Mouse (Mus musculus): ENCODE measurements around the gene Stk16. TPM values are rescaled to one million over a fixed set of nuclear protein-coding genes. Genes with fewer than 3 reads are reported as not detected.

The Stk16 gene
- polyA plus RNA-seq, 1 experiment from 2014 or later = 151 TPM

- peaks cover 7% of the 10 kb centered on the region for H3K36me3 ChIP-seq (ENCODE audit: control insufficient read depth, insufficient read depth)
- H3K4me3 ChIP-seq (replicated peaks; ENCODE audit: low read length) = peak overlapping the region; percentile 96
- H3K9ac ChIP-seq (replicated peaks; ENCODE audit: low read depth, low read length) = peak overlapping the region; percentile 92
- no peak overlapping the region for H3K27ac ChIP-seq (ENCODE audit: low read length)
- 0 out of 2 replicates have a peak, but pooled peaks cover 4% of the 10 kb centered on the region for H3K27me3 ChIP-seq (replicated peaks; ENCODE audit: control insufficient read depth, insufficient read depth, low read length)
- no peaks in the 10 kb centered on the region for H3K9me3 ChIP-seq (ENCODE audit: control insufficient read depth, low read length)
- H3K4me2 ChIP-seq (ENCODE audit: low read length) = peak overlapping the region; percentile 73
- peak; percentile 16 for ATAC-seq
- H3K4me1 ChIP-seq (replicated peaks; ENCODE audit: control insufficient read depth, insufficient read depth, low read length) = peaks cover 31% of the 10 kb centered on the region
- 13% methylated on average over 17 of the region's 17 CpGs for WGBS
Measured at GRCm38 (mm10) chr1:75211141-75211708, 587 bp downstream of the Stk16 start.

DNA sequence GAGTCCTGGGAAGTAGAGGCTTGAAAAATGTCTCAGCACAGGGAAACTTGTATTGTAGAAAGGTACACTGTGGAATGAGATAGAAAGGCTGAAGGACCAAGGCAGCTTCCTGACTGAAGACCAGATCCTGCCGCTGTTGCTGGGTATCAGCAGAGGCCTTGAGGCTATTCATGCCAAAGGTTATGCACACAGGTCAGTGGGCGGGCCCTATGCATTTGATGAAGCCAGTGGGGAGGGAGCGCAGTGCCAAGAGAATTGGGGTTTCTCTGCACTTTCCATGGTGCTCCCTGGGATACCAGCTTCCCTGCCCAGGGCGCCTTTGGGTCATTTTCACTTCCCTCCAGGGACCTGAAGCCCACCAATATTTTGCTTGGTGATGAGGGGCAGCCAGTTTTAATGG lies 1.9 kb downstream of the Stk16 start:
- ATAC-seq = no peak
- peaks cover 31% of the 10 kb centered on the region for H3K4me1 ChIP-seq (replicated peaks; ENCODE audit: control insufficient read depth, insufficient read depth, low read length)

GRCm38 (mm10) chr1:75213096-75213495 lies 2.5 kb downstream of the Stk16 start:
- H3K27me3 ChIP-seq (replicated peaks; ENCODE audit: control insufficient read depth, insufficient read depth, low read length) = 0 out of 2 replicates have a peak, but pooled peaks cover 4% of the 10 kb centered on the region
- H3K9me3 ChIP-seq (ENCODE audit: control insufficient read depth, low read length) = no peaks in the 10 kb centered on the region
- WGBS = 94% methylated on average over 7 of the region's 7 CpGs
- no peak for ATAC-seq
- H3K4me1 ChIP-seq (replicated peaks; ENCODE audit: control insufficient read depth, insufficient read depth, low read length) = peaks cover 34% of the 10 kb centered on the region
- H3K4me3 ChIP-seq (replicated peaks; ENCODE audit: low read length) = no peak overlapping the region
- H3K36me3 ChIP-seq (ENCODE audit: control insufficient read depth, insufficient read depth) = peaks cover 7% of the 10 kb centered on the region
- H3K4me2 ChIP-seq (ENCODE audit: low read length) = no peak overlapping the region
- no peak overlapping the region for H3K27ac ChIP-seq (ENCODE audit: low read length)
- H3K9ac ChIP-seq (replicated peaks; ENCODE audit: low read depth, low read length) = no peak overlapping the region

More for the DNA sequence above, 1.9 kb downstream of the Stk16 start:
- H3K27ac ChIP-seq (ENCODE audit: low read length) = no peak overlapping the region
- WGBS = 89% methylated on average over 4 of the region's 4 CpGs
- 0 out of 2 replicates have a peak, but pooled peaks cover 4% of the 10 kb centered on the region for H3K27me3 ChIP-seq (replicated peaks; ENCODE audit: control insufficient read depth, insufficient read depth, low read length)
- no peaks in the 10 kb centered on the region for H3K9me3 ChIP-seq (ENCODE audit: control insufficient read depth, low read length)
- H3K36me3 ChIP-seq (ENCODE audit: control insufficient read depth, insufficient read depth) = peaks cover 7% of the 10 kb centered on the region
- no peak overlapping the region for H3K9ac ChIP-seq (replicated peaks; ENCODE audit: low read depth, low read length)
- no peak overlapping the region for H3K4me2 ChIP-seq (ENCODE audit: low read length)
- H3K4me3 ChIP-seq (replicated peaks; ENCODE audit: low read length) = no peak overlapping the region

DNA sequence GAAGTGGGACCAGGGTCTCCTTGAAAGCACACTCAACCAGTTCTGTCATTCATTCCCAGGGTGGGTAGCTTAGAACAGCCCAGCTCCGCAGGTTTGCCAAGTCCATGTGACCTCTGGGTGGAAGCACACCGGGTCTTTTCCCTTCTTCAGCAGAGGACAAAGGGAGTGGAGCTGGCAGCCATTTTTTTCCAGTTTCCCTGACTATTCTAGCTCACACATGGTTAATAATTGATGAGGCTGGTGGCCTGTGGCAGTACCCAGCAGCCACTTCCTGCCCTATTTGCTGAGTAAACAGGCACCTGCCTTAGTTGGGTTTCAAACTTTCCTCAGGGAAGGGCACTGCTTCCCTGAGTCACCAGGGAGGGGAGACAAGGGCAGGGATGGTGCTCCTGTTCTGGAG lies 3.8 kb downstream of the Stk16 start:
- Histone ChIP-seq H3K27me3 (replicated peaks; ENCODE audit: control insufficient read depth, insufficient read depth, low read length) (peaks cover 11% of the 10 kb centered on the region), H3K27ac (ENCODE audit: low read length) (no peak overlapping the region), H3K4me1 (replicated peaks; ENCODE audit: control insufficient read depth, insufficient read depth, low read length) (peaks cover 37% of the 10 kb centered on the region), H3K4me3 (replicated peaks; ENCODE audit: low read length) (no peak overlapping the region), H3K36me3 (ENCODE audit: control insufficient read depth, insufficient read depth) (peaks cover 7% of the 10 kb centered on the region), H3K4me2 (ENCODE audit: low read length) (no peak overlapping the region), H3K9me3 (ENCODE audit: control insufficient read depth, low read length) (no peaks in the 10 kb centered on the region), H3K9ac (replicated peaks; ENCODE audit: low read depth, low read length) (no peak overlapping the region)
- ATAC-seq = no peak
- 79% methylated on average over 2 of the region's 2 CpGs for WGBS

- peaks cover 13% of the 10 kb centered on the region for H3K27me3 ChIP-seq (replicated peaks; ENCODE audit: control insufficient read depth, insufficient read depth, low read length)
- H3K36me3 ChIP-seq (ENCODE audit: control insufficient read depth, insufficient read depth) = peaks cover 7% of the 10 kb centered on the region
- H3K4me1 ChIP-seq (replicated peaks; ENCODE audit: control insufficient read depth, insufficient read depth, low read length) = peaks cover 36% of the 10 kb centered on the region
- H3K4me2 ChIP-seq (ENCODE audit: low read length) = no peak overlapping the region
- 71% methylated on average over 5 of the region's 5 CpGs for WGBS
- H3K9ac ChIP-seq (replicated peaks; ENCODE audit: low read depth, low read length) = no peak overlapping the region
- H3K4me3 ChIP-seq (replicated peaks; ENCODE audit: low read length) = no peak overlapping the region
- H3K27ac ChIP-seq (ENCODE audit: low read length) = no peak overlapping the region
- H3K9me3 ChIP-seq (ENCODE audit: control insufficient read depth, low read length) = no peaks in the 10 kb centered on the region
- ATAC-seq = no peak
Measured at GRCm38 (mm10) chr1:75214886-75215285, 4.2 kb downstream of the Stk16 start.

GRCm38 (mm10) chr1:75215785-75216184 lies 5.1 kb downstream of the Stk16 start:
- no peak for ATAC-seq
- H3K4me3 ChIP-seq (replicated peaks; ENCODE audit: low read length) = no peak overlapping the region
- H3K36me3 ChIP-seq (ENCODE audit: control insufficient read depth, insufficient read depth) = peaks cover 7% of the 10 kb centered on the region
- H3K4me2 ChIP-seq (ENCODE audit: low read length) = no peak overlapping the region
- H3K9me3 ChIP-seq (ENCODE audit: control insufficient read depth, low read length) = no peaks in the 10 kb centered on the region
- H3K27ac ChIP-seq (ENCODE audit: low read length) = no peak overlapping the region
- no peak overlapping the region for H3K9ac ChIP-seq (replicated peaks; ENCODE audit: low read depth, low read length)
- peaks cover 21% of the 10 kb centered on the region for H3K27me3 ChIP-seq (replicated peaks; ENCODE audit: control insufficient read depth, insufficient read depth, low read length)
- WGBS = 90% methylated on average over 9 of the region's 9 CpGs
- H3K4me1 ChIP-seq (replicated peaks; ENCODE audit: control insufficient read depth, insufficient read depth, low read length) = peaks cover 31% of the 10 kb centered on the region

GRCm38 (mm10) chr1:75216797-75217585 lies 6.4 kb downstream of the Stk16 start:
- 75% methylated on average over 13 of the region's 13 CpGs for WGBS
- Histone ChIP-seq H3K9ac (replicated peaks; ENCODE audit: low read depth, low read length) (no peak overlapping the region), H3K27me3 (replicated peaks; ENCODE audit: control insufficient read depth, insufficient read depth, low read length) (peaks cover 30% of the 10 kb centered on the region), H3K9me3 (ENCODE audit: control insufficient read depth, low read length) (no peaks in the 10 kb centered on the region), H3K27ac (ENCODE audit: low read length) (no peak overlapping the region), H3K4me3 (replicated peaks; ENCODE audit: low read length) (no peak overlapping the region), H3K36me3 (ENCODE audit: control insufficient read depth, insufficient read depth) (peaks cover 7% of the 10 kb centered on the region), H3K4me2 (ENCODE audit: low read length) (no peak overlapping the region), H3K4me1 (replicated peaks; ENCODE audit: control insufficient read depth, insufficient read depth, low read length) (peaks cover 22% of the 10 kb centered on the region)
- ATAC-seq = no peak

DNA sequence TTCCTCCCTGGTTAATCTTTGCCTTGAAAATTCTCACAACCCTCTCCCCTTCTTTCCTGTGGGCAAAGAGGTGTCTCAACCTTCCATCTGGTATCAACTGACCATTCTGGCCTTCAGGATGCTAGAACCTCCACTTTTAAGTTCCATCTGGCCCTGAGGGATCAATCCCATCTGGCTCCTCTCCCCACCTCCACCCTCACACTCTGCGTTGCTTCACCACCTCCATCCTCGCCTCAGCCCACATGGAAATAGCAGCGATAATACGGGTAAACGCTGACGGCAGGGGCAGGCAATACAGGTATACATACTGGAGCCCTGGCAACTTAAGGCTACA lies 7.2 kb downstream of the Stk16 start:
- Histone ChIP-seq H3K4me2 (ENCODE audit: low read length) (peak overlapping the region; percentile 94), H3K9ac (replicated peaks; ENCODE audit: low read depth, low read length) (peak overlapping the region; percentile 63; the same call in 1 of the 2 replicates), H3K27me3 (replicated peaks; ENCODE audit: control insufficient read depth, insufficient read depth, low read length) (peaks cover 30% of the 10 kb centered on the region), H3K4me1 (replicated peaks; ENCODE audit: control insufficient read depth, insufficient read depth, low read length) (peaks cover 18% of the 10 kb centered on the region), H3K9me3 (ENCODE audit: control insufficient read depth, low read length) (no peaks in the 10 kb centered on the region), H3K4me3 (replicated peaks; ENCODE audit: low read length) (peak overlapping the region; percentile 56), H3K27ac (ENCODE audit: low read length) (no peak overlapping the region; the same call in 1 of the 2 replicates), H3K36me3 (ENCODE audit: control insufficient read depth, insufficient read depth) (peaks cover 7% of the 10 kb centered on the region)
- 7% methylated on average over 6 of the region's 6 CpGs for WGBS
- ATAC-seq = no peak

DNA sequence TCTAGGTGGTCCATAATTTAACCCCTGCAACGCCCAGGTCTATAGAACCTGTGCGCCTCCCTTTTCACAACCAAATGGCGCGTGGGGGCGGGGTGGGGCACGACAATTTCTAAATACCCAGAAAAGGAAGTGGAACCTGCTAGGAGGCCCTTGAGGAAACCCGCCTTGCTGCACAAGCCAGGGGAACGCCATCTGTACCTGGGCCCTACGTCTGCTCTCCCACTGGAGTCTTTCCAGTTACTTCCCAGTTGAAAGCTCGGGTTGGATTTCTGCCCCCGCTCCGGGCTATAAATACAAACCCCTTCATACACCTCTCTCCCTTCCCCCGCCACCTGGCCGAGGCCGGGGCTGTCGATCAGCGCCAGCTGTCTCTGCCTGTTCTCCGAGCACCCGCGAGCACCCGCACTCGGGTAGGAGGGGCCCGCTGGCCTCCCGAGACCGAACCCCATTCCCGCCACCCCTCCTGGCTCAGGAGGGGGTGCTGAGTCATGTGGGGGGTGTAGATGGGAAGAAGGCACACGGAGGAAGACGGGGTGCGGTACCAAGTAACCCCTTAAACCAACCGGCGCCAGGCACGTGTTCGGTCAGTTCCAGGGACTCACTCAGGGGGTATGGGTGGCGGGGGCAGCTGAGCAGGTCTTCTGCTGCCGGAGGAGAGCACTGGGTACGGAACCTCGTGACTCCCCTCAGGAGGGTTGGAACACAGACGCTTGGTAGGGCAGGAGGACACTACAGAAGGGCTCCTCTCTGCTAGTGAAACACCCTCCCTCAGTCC lies 7.8 kb downstream of the Stk16 start:
- Histone ChIP-seq H3K9ac (replicated peaks; ENCODE audit: low read depth, low read length) (peak overlapping the region; percentile 63), H3K27me3 (replicated peaks; ENCODE audit: control insufficient read depth, insufficient read depth, low read length) (peaks cover 31% of the 10 kb centered on the region), H3K36me3 (ENCODE audit: control insufficient read depth, insufficient read depth) (peaks cover 7% of the 10 kb centered on the region; the same call in 1 of the 2 replicates), H3K9me3 (ENCODE audit: control insufficient read depth, low read length) (no peaks in the 10 kb centered on the region), H3K27ac (ENCODE audit: low read length) (peak overlapping the region; percentile 8; the same call in 1 of the 2 replicates), H3K4me1 (replicated peaks; ENCODE audit: control insufficient read depth, insufficient read depth, low read length) (peaks cover 18% of the 10 kb centered on the region), H3K4me2 (ENCODE audit: low read length) (peak overlapping the region; percentile 94), H3K4me3 (replicated peaks; ENCODE audit: low read length) (peak overlapping the region; percentile 56)
- peak; percentile 51 for ATAC-seq
- 2% methylated on average over 38 of the region's 38 CpGs for WGBS

Measured in forebrain, embryonic 16.5 days (tissue).